Mouse (Mus musculus) intestine, postnatal 0 days (tissue): ENCODE results near the gene Mecom. TPM values are rescaled to one million over a fixed set of nuclear protein-coding genes. Genes with fewer than 3 reads are reported as not detected.
A peak's percentile ranks its signal among the peaks of the same experiment; 100 is the strongest.

Experiments
- ATAC-seq: fragments of 200-750 bp; cut with Nextera tagmentation; 2 replicates; pipeline ENCODE4 v1.8.0; 2017; ENCODE audit warnings: mild to moderate bottlenecking, moderate TSS enrichment, moderate library complexity
- H3K27ac ChIP-seq: fragments of 300-500 bp; sonication (generic); 2 replicates; pipeline ENCODE4 v1.5.1; 2014; ENCODE audit warnings: mild to moderate bottlenecking, low read depth, low read length, moderate library complexity
- H3K27me3 ChIP-seq: fragments of 300-500 bp; sonication (generic); replicated peaks from 2 replicates; pipeline ENCODE4 v1.6.1; 2014; ENCODE audit warnings: low read length, mixed read lengths; ENCODE audit not compliant: control insufficient read depth, insufficient read depth
- H3K36me3 ChIP-seq: fragments of 300-500 bp; sonication (generic); 2 replicates; pipeline ENCODE4 v1.6.1; 2014; ENCODE audit warnings: mild to moderate bottlenecking, moderate library complexity; ENCODE audit not compliant: control insufficient read depth, insufficient read depth
- H3K4me1 ChIP-seq: fragments of 300-500 bp; sonication (generic); replicated peaks from 2 replicates; pipeline ENCODE4 v1.6.1; 2014; ENCODE audit warnings: antibody characterized with exemption, low read length, mixed read lengths; ENCODE audit not compliant: control insufficient read depth, insufficient read depth
- H3K4me2 ChIP-seq: fragments of 300-500 bp; sonication (generic); replicated peaks from 2 replicates; pipeline ENCODE4 v1.6.1; 2014; ENCODE audit warnings: low read depth, mild to moderate bottlenecking, moderate library complexity
- H3K4me3 ChIP-seq: fragments of 300-500 bp; sonication (generic); 2 replicates; pipeline ENCODE4 v1.5.1; 2014; ENCODE audit warnings: low read depth, low read length
- H3K9ac ChIP-seq: fragments of 300-500 bp; sonication (generic); 2 replicates; pipeline ENCODE4 v1.6.1; 2014; ENCODE audit warnings: mild to moderate bottlenecking, low read depth, low read length
- H3K9me3 ChIP-seq: fragments of 300-500 bp; sonication (generic); 2 replicates; pipeline ENCODE4 v1.6.1; 2016; ENCODE audit warnings: mixed run types; ENCODE audit not compliant: control insufficient read depth
- CTCF ChIP-seq: sonication (generic); IDR thresholded peaks from 2 replicates; pipeline ENCODE4 v1.5.1; 2016; ENCODE audit warnings: low read depth, mild to moderate bottlenecking, control low read depth, antibody characterized with exemption, moderate library complexity
- WGBS: fragments of 180-500 bp; shearing (Covaris S2); extraction: QIAGEN DNeasy Blood & Tissue Kit; methylation state at CpG from one replicate; pipeline ENCODE4 v1.1.7; 2014; 5-methylcytosine and 5-hydroxymethylcytosine counted together
- polyA plus RNA-seq: library from polyadenylated mRNA; unstranded; fragments of >200 nt; fragmentation: Nextera tagmentation; extraction: Ambion mirVana; gene quantifications from 2 replicates; pipeline ENCODE4 v1.2.1, GENCODE M21; 2015

The Mecom gene
- polyA plus RNA-seq, 1 experiment from 2014 or later, result 7.7 TPM

- H3K9me3 ChIP-seq, result no peaks in the 10 kb centered on the region
- no peak for TF ChIP-seq CTCF
- no peak overlapping the region for H3K4me3 ChIP-seq
- H3K4me2 ChIP-seq, result no peak overlapping the region
- no peak for ATAC-seq
- WGBS, result 49% methylated on average over 9 of the region's 9 CpGs
- no peaks in the 10 kb centered on the region for H3K27me3 ChIP-seq
- no peak overlapping the region for H3K27ac ChIP-seq
- no peak overlapping the region for H3K9ac ChIP-seq
- H3K36me3 ChIP-seq, result no peaks in the 10 kb centered on the region
- H3K4me1 ChIP-seq, result no peaks in the 10 kb centered on the region
These were observed 89.7 kb downstream of the Mecom start for GRCm38 (mm10) chr3:30457975-30458678.

GRCm38 (mm10) chr3:30455902-30456301, 91.9 kb downstream of the Mecom start:
- no peaks in the 10 kb centered on the region for H3K9me3 ChIP-seq
- no peak overlapping the region for H3K27ac ChIP-seq
- WGBS, result 62% methylated on average over 8 of the region's 8 CpGs
- no peaks in the 10 kb centered on the region for H3K4me1 ChIP-seq
- ATAC-seq, result no peak
- H3K4me3 ChIP-seq, result no peak overlapping the region
- no peak for TF ChIP-seq CTCF
- H3K9ac ChIP-seq, result no peak overlapping the region
- H3K36me3 ChIP-seq, result no peaks in the 10 kb centered on the region
- H3K27me3 ChIP-seq, result no peaks in the 10 kb centered on the region
- no peak overlapping the region for H3K4me2 ChIP-seq

GRCm38 (mm10) chr3:30453546-30454455, 94.0 kb downstream of the Mecom start:
- no peak for TF ChIP-seq CTCF
- no peak overlapping the region for H3K4me3 ChIP-seq
- no peak overlapping the region for H3K27ac ChIP-seq
- H3K9me3 ChIP-seq, result no peaks in the 10 kb centered on the region
- peak overlapping the region; percentile 25; the same call in 1 of the 2 replicates for H3K4me2 ChIP-seq
- no peaks in the 10 kb centered on the region for H3K36me3 ChIP-seq
- WGBS, result 48% methylated on average over 15 of the region's 15 CpGs
- no peaks in the 10 kb centered on the region for H3K27me3 ChIP-seq
- H3K4me1 ChIP-seq, result no peaks in the 10 kb centered on the region
- H3K9ac ChIP-seq, result no peak overlapping the region
- peak; percentile 91 for ATAC-seq

- Histone ChIP-seq H3K27me3 (no peaks in the 10 kb centered on the region), H3K9me3 (no peaks in the 10 kb centered on the region), H3K36me3 (no peaks in the 10 kb centered on the region), H3K4me3 (no peak overlapping the region), H3K4me2 (no peak overlapping the region), H3K27ac (no peak overlapping the region), H3K4me1 (no peaks in the 10 kb centered on the region), H3K9ac (no peak overlapping the region)
- ATAC-seq, result no peak
- no peak for TF ChIP-seq CTCF
- 85% methylated on average over 6 of the region's 6 CpGs for WGBS
These were observed 94.8 kb downstream of the Mecom start for GRCm38 (mm10) chr3:30453046-30453445.

- 76% methylated on average over 7 of the region's 7 CpGs for WGBS
- Histone ChIP-seq H3K9me3 (no peaks in the 10 kb centered on the region), H3K4me3 (no peak overlapping the region), H3K9ac (no peak overlapping the region), H3K27me3 (no peaks in the 10 kb centered on the region), H3K36me3 (no peaks in the 10 kb centered on the region), H3K4me1 (no peaks in the 10 kb centered on the region), H3K4me2 (no peak overlapping the region), H3K27ac (no peak overlapping the region)
- no peak for TF ChIP-seq CTCF
- no peak for ATAC-seq
These were observed 95.3 kb downstream of the Mecom start for GRCm38 (mm10) chr3:30452511-30452910.

GRCm38 (mm10) chr3:30450206-30450965, 97.4 kb downstream of the Mecom start:
- Histone ChIP-seq H3K4me2 (0 out of 2 replicates have a peak overlapping the region, but pooled peaks have one; percentile 21), H3K36me3 (no peaks in the 10 kb centered on the region), H3K9me3 (no peaks in the 10 kb centered on the region), H3K4me1 (no peaks in the 10 kb centered on the region), H3K9ac (no peak overlapping the region), H3K4me3 (no peak overlapping the region), H3K27ac (no peak overlapping the region), H3K27me3 (no peaks in the 10 kb centered on the region)
- TF ChIP-seq CTCF, result no peak
- no peak for ATAC-seq
- 33% methylated on average over 10 of the region's 10 CpGs for WGBS
